Mouse (Mus musculus): ENCODE measurements around the gene Chp2. TPM values are rescaled to one million over a fixed set of nuclear protein-coding genes. Genes with fewer than 3 reads are reported as not detected.
"Not testable (repeated sequence)": the region's sequence is repeated elsewhere in the genome, so short reads cannot be mapped to it uniquely, and the experiment has no call there.

Gene Chp2
- polyA plus RNA-seq, 1 experiment from 2014 or later, result 0.20 TPM

- H3K4me2 ChIP-seq, result no peak overlapping the region
- no peak overlapping the region for H3K27ac ChIP-seq (ENCODE audit: low read depth, low read length)
- 68% methylated on average over 4 of the region's 4 CpGs for WGBS
- H3K4me3 ChIP-seq (ENCODE audit: low read depth, low read length), result no peak overlapping the region
- no peaks in the 10 kb centered on the region for H3K27me3 ChIP-seq (ENCODE audit: control insufficient read depth, insufficient read depth, low read length)
- ATAC-seq (ENCODE audit: low FRiP score) (no peak), DNase-seq (ENCODE audit: low spot score, missing footprints) (no peak)
- H3K36me3 ChIP-seq (ENCODE audit: control insufficient read depth, insufficient read depth, low read length), result no peaks in the 10 kb centered on the region
- no peaks in the 10 kb centered on the region for H3K4me1 ChIP-seq (ENCODE audit: control insufficient read depth, insufficient read depth, low read length)
- no peaks in the 10 kb centered on the region for H3K9me3 ChIP-seq (ENCODE audit: control insufficient read depth, low read length)
- H3K9ac ChIP-seq (ENCODE audit: low read length), result no peak overlapping the region
These were observed 10.6 kb downstream of the Chp2 start for GRCm38 (mm10) chr7:122229916-122230315.

GRCm38 (mm10) chr7:122230866-122231265, 11.6 kb downstream of the Chp2 start:
- no peak overlapping the region for H3K27ac ChIP-seq (ENCODE audit: low read depth, low read length)
- H3K4me3 ChIP-seq (ENCODE audit: low read depth, low read length), result no peak overlapping the region
- no peaks in the 10 kb centered on the region for H3K36me3 ChIP-seq (ENCODE audit: control insufficient read depth, insufficient read depth, low read length)
- no peaks in the 10 kb centered on the region for H3K4me1 ChIP-seq (ENCODE audit: control insufficient read depth, insufficient read depth, low read length)
- WGBS, result 87% methylated on average over 4 of the region's 4 CpGs
- no peak overlapping the region for H3K9ac ChIP-seq (ENCODE audit: low read length)
- H3K27me3 ChIP-seq (ENCODE audit: control insufficient read depth, insufficient read depth, low read length), result no peaks in the 10 kb centered on the region
- no peak for DNase-seq (ENCODE audit: low spot score, missing footprints)
- H3K4me2 ChIP-seq, result no peak overlapping the region
- no peaks in the 10 kb centered on the region for H3K9me3 ChIP-seq (ENCODE audit: control insufficient read depth, low read length)
- ATAC-seq (ENCODE audit: low FRiP score), result no peak

- WGBS, result 96% methylated on average over 2 of the region's 2 CpGs
- Histone ChIP-seq H3K4me3 (ENCODE audit: low read depth, low read length) (no peak overlapping the region), H3K27ac (ENCODE audit: low read depth, low read length) (no peak overlapping the region), H3K9me3 (ENCODE audit: control insufficient read depth, low read length) (no peaks in the 10 kb centered on the region), H3K27me3 (ENCODE audit: control insufficient read depth, insufficient read depth, low read length) (no peaks in the 10 kb centered on the region), H3K9ac (ENCODE audit: low read length) (no peak overlapping the region), H3K4me2 (no peak overlapping the region), H3K4me1 (ENCODE audit: control insufficient read depth, insufficient read depth, low read length) (no peaks in the 10 kb centered on the region), H3K36me3 (ENCODE audit: control insufficient read depth, insufficient read depth, low read length) (no peaks in the 10 kb centered on the region)
- ATAC-seq (ENCODE audit: low FRiP score) (no peak), DNase-seq (ENCODE audit: low spot score, missing footprints) (no peak)
These were observed 19.6 kb downstream of the Chp2 start for GRCm38 (mm10) chr7:122238939-122239338.

- no peaks in the 10 kb centered on the region for H3K4me1 ChIP-seq (ENCODE audit: control insufficient read depth, insufficient read depth, low read length)
- H3K9me3 ChIP-seq (ENCODE audit: control insufficient read depth, low read length), result no peaks in the 10 kb centered on the region
- no peak for ATAC-seq (ENCODE audit: low FRiP score)
These were observed 21.3 kb downstream of the Chp2 start for GRCm38 (mm10) chr7:122240413-122241119.

GRCm38 (mm10) chr7:122242260-122242659, 23.0 kb downstream of the Chp2 start:
- Histone ChIP-seq H3K9ac (ENCODE audit: low read length) (no peak overlapping the region), H3K9me3 (ENCODE audit: control insufficient read depth, low read length) (no peaks in the 10 kb centered on the region), H3K4me3 (ENCODE audit: low read depth, low read length) (no peak overlapping the region), H3K27ac (ENCODE audit: low read depth, low read length) (no peak overlapping the region), H3K4me2 (no peak overlapping the region), H3K27me3 (ENCODE audit: control insufficient read depth, insufficient read depth, low read length) (no peaks in the 10 kb centered on the region), H3K36me3 (ENCODE audit: control insufficient read depth, insufficient read depth, low read length) (no peaks in the 10 kb centered on the region), H3K4me1 (ENCODE audit: control insufficient read depth, insufficient read depth, low read length) (no peaks in the 10 kb centered on the region)
- WGBS, result 58% methylated on average over 1 of the region's 1 CpGs
- ATAC-seq (ENCODE audit: low FRiP score) (no peak), DNase-seq (ENCODE audit: low spot score, missing footprints) (peak; percentile 91)

More at GRCm38 (mm10) chr7:122240413-122241119, 21.3 kb downstream of the Chp2 start:
- H3K27ac ChIP-seq (ENCODE audit: low read depth, low read length), result no peak overlapping the region
- H3K9ac ChIP-seq (ENCODE audit: low read length), result no peak overlapping the region
- H3K27me3 ChIP-seq (ENCODE audit: control insufficient read depth, insufficient read depth, low read length), result no peaks in the 10 kb centered on the region
- no peaks in the 10 kb centered on the region for H3K36me3 ChIP-seq (ENCODE audit: control insufficient read depth, insufficient read depth, low read length)
- whole genome bisulfite sequencing, result 85% methylated on average over 6 of the region's 6 CpGs
- no peak for DNase-seq (ENCODE audit: low spot score, missing footprints)
- no peak overlapping the region for H3K4me2 ChIP-seq
- no peak overlapping the region for H3K4me3 ChIP-seq (ENCODE audit: low read depth, low read length)

GRCm38 (mm10) chr7:122242744-122243143, 23.4 kb downstream of the Chp2 start:
- not testable (repeated sequence) for H3K27ac ChIP-seq (ENCODE audit: low read depth, low read length); H3K4me3 ChIP-seq (ENCODE audit: low read depth, low read length); H3K36me3 ChIP-seq (ENCODE audit: control insufficient read depth, insufficient read depth, low read length); H3K4me2 ChIP-seq; H3K4me1 ChIP-seq (ENCODE audit: control insufficient read depth, insufficient read depth, low read length); ATAC-seq (ENCODE audit: low FRiP score); H3K9ac ChIP-seq (ENCODE audit: low read length); H3K27me3 ChIP-seq (ENCODE audit: control insufficient read depth, insufficient read depth, low read length); DNase-seq (ENCODE audit: low spot score, missing footprints); H3K9me3 ChIP-seq (ENCODE audit: control insufficient read depth, low read length)

- Histone ChIP-seq H3K27ac (ENCODE audit: low read depth, low read length) (no peak overlapping the region), H3K4me1 (ENCODE audit: control insufficient read depth, insufficient read depth, low read length) (no peaks in the 10 kb centered on the region), H3K9ac (ENCODE audit: low read length) (no peak overlapping the region), H3K4me3 (ENCODE audit: low read depth, low read length) (no peak overlapping the region), H3K36me3 (ENCODE audit: control insufficient read depth, insufficient read depth, low read length) (no peaks in the 10 kb centered on the region), H3K9me3 (ENCODE audit: control insufficient read depth, low read length) (no peaks in the 10 kb centered on the region), H3K27me3 (ENCODE audit: control insufficient read depth, insufficient read depth, low read length) (no peaks in the 10 kb centered on the region), H3K4me2 (no peak overlapping the region)
- WGBS, result 28% methylated on average over 7 of the region's 7 CpGs
- ATAC-seq (ENCODE audit: low FRiP score) (no peak), DNase-seq (ENCODE audit: low spot score, missing footprints) (no peak)
These were observed 24.9 kb downstream of the Chp2 start for GRCm38 (mm10) chr7:122244166-122244565.

- Histone ChIP-seq H3K27me3 (ENCODE audit: control insufficient read depth, insufficient read depth, low read length) (no peaks in the 10 kb centered on the region), H3K4me2 (no peak overlapping the region), H3K9me3 (ENCODE audit: control insufficient read depth, low read length) (no peaks in the 10 kb centered on the region), H3K4me1 (ENCODE audit: control insufficient read depth, insufficient read depth, low read length) (no peaks in the 10 kb centered on the region), H3K9ac (ENCODE audit: low read length) (no peak overlapping the region), H3K36me3 (ENCODE audit: control insufficient read depth, insufficient read depth, low read length) (no peaks in the 10 kb centered on the region), H3K27ac (ENCODE audit: low read depth, low read length) (no peak overlapping the region), H3K4me3 (ENCODE audit: low read depth, low read length) (no peak overlapping the region)
- DNase-seq (ENCODE audit: low spot score, missing footprints), result no peak
- ATAC-seq (ENCODE audit: low FRiP score), result no peak
- 68% methylated on average over 8 of the region's 8 CpGs for WGBS
These were observed 25.3 kb downstream of the Chp2 start for GRCm38 (mm10) chr7:122244584-122244983.

- no peaks in the 10 kb centered on the region for H3K36me3 ChIP-seq (ENCODE audit: control insufficient read depth, insufficient read depth, low read length)
- H3K4me3 ChIP-seq (ENCODE audit: low read depth, low read length), result no peak overlapping the region
- WGBS, result 63% methylated on average over 5 of the region's 5 CpGs
- H3K27ac ChIP-seq (ENCODE audit: low read depth, low read length), result no peak overlapping the region
- ATAC-seq (ENCODE audit: low FRiP score) (no peak), DNase-seq (ENCODE audit: low spot score, missing footprints) (no peak)
- H3K4me1 ChIP-seq (ENCODE audit: control insufficient read depth, insufficient read depth, low read length), result no peaks in the 10 kb centered on the region
- no peaks in the 10 kb centered on the region for H3K9me3 ChIP-seq (ENCODE audit: control insufficient read depth, low read length)
- no peak overlapping the region for H3K9ac ChIP-seq (ENCODE audit: low read length)
- H3K4me2 ChIP-seq, result no peak overlapping the region
- no peaks in the 10 kb centered on the region for H3K27me3 ChIP-seq (ENCODE audit: control insufficient read depth, insufficient read depth, low read length)
These were observed 26.7 kb downstream of the Chp2 start for GRCm38 (mm10) chr7:122245976-122246375.
